Mouse (Mus musculus) megakaryocyte, embryonic 14.5 days (primary cell): Measurements from ENCODE around the gene Slc35g3. TPM values are rescaled to one million over a fixed set of nuclear protein-coding genes. Genes with fewer than 3 reads are reported as not detected.

Experiments used
- H3K27me3 ChIP-seq: replicated peaks from 2 replicates; pipeline ENCODE3; 2012; ENCODE audit warnings: inconsistent platforms
- H3K36me3 ChIP-seq: replicated peaks from 2 replicates; pipeline ENCODE3; 2012; ENCODE audit warnings: low read length, inconsistent platforms, mixed read lengths
- H3K4me1 ChIP-seq: 2 replicates; pipeline ENCODE4 v1.6.1; 2012; ENCODE audit warnings: inconsistent platforms
- H3K4me3 ChIP-seq: replicated peaks from 2 replicates; pipeline ENCODE3; 2012; ENCODE audit warnings: moderate library complexity, mild to moderate bottlenecking, inconsistent platforms
- H3K9me3 ChIP-seq: 2 replicates; pipeline ENCODE4 v1.6.1; 2012; ENCODE audit warnings: inconsistent platforms
- FLI1 ChIP-seq: IDR thresholded peaks from 2 replicates; pipeline ENCODE4 v1.6.1; 2012; ENCODE audit warnings: low read length, inconsistent platforms, mixed read lengths
- GATA1 ChIP-seq: IDR thresholded peaks from 3 replicates; pipeline ENCODE4 v1.6.1; 2012; ENCODE audit warnings: mixed read lengths, low read length, inconsistent platforms, borderline replicate concordance
- polyA plus RNA-seq: library from polyadenylated mRNA; stranded (reverse); fragments of >175 nt; gene quantifications from 2 replicates; pipeline ENCODE4 v1.2.3, GENCODE M21; 2012; ENCODE audit warnings: low replicate concordance; ENCODE audit not compliant: insufficient read depth

Gene Slc35g3
- polyA plus RNA-seq, 1 experiment = not detected

- H3K36me3 ChIP-seq = no peaks in the 10 kb centered on the region
- no peak for TF ChIP-seq FLI1
- TF ChIP-seq GATA1 = no peak
- no peaks in the 10 kb centered on the region for H3K9me3 ChIP-seq
- H3K27me3 ChIP-seq = peaks cover 40% of the 10 kb centered on the region
- peaks cover 24% of the 10 kb centered on the region for H3K4me1 ChIP-seq
- no peak overlapping the region for H3K4me3 ChIP-seq
Observed at GRCm38 (mm10) chr11:69767625-69767909, 5.8 kb upstream of the Slc35g3 start.

- no peaks in the 10 kb centered on the region for H3K36me3 ChIP-seq
- TF ChIP-seq FLI1 = no peak
- TF ChIP-seq GATA1 = no peak
- H3K4me3 ChIP-seq = peak overlapping the region; percentile 94
- H3K9me3 ChIP-seq = no peaks in the 10 kb centered on the region
- H3K4me1 ChIP-seq = peaks cover 24% of the 10 kb centered on the region
- peaks cover 40% of the 10 kb centered on the region for H3K27me3 ChIP-seq
Observed at GRCm38 (mm10) chr11:69766872-69767624, 5.3 kb upstream of the Slc35g3 start.

GRCm38 (mm10) chr11:69766126-69766609 lies 4.4 kb upstream of the Slc35g3 start:
- Histone ChIP-seq H3K4me1 (peaks cover 24% of the 10 kb centered on the region), H3K4me3 (peak overlapping the region; percentile 94), H3K27me3 (peaks cover 40% of the 10 kb centered on the region), H3K36me3 (no peaks in the 10 kb centered on the region), H3K9me3 (no peaks in the 10 kb centered on the region)
- TF ChIP-seq GATA1 (no peak), FLI1 (no peak)

- Histone ChIP-seq H3K4me3 (peak within 1 kb of the TSS; percentile 94), H3K36me3 (no peaks in the 10 kb centered on the region), H3K9me3 (no peaks in the 10 kb centered on the region), H3K27me3 (peaks cover 37% of the 10 kb centered on the region), H3K4me1 (peaks cover 30% of the 10 kb centered on the region)
- TF ChIP-seq GATA1 (no peak), FLI1 (no peak)
Observed at GRCm38 (mm10) chr11:69765221-69766125, 3.7 kb upstream of the Slc35g3 start, which contains the start of gene Zbtb4. Gene Zbtb4, plus strand, starts transcription at chr11:69765912.

- H3K4me1 ChIP-seq = peaks cover 42% of the 10 kb centered on the region
- no peaks in the 10 kb centered on the region for H3K36me3 ChIP-seq
- no peaks in the 10 kb centered on the region for H3K9me3 ChIP-seq
- peaks cover 23% of the 10 kb centered on the region for H3K27me3 ChIP-seq
- TF ChIP-seq GATA1 (no peak), FLI1 (no peak)
- H3K4me3 ChIP-seq = no peak overlapping the region
Observed at GRCm38 (mm10) chr11:69763551-69763950, 1.8 kb upstream of the Slc35g3 start.

- TF ChIP-seq FLI1 = no peak
- no peak for TF ChIP-seq GATA1
Observed at GRCm38 (mm10) chr11:69760901-69761200, 917 bp downstream of the Slc35g3 start.

GRCm38 (mm10) chr11:69760160-69760900 lies 1.4 kb downstream of the Slc35g3 start:
- peak overlapping the region; percentile 94 for H3K4me3 ChIP-seq
- TF ChIP-seq FLI1 (no peak), GATA1 (no peak)
- H3K27me3 ChIP-seq = no peaks in the 10 kb centered on the region
- H3K36me3 ChIP-seq = no peaks in the 10 kb centered on the region
- H3K9me3 ChIP-seq = no peaks in the 10 kb centered on the region
- H3K4me1 ChIP-seq = peaks cover 40% of the 10 kb centered on the region

More at GRCm38 (mm10) chr11:69760901-69761200, 917 bp downstream of the Slc35g3 start:
- Histone ChIP-seq H3K4me3 (peak overlapping the region; percentile 7), H3K27me3 (peaks cover 2% of the 10 kb centered on the region), H3K36me3 (no peaks in the 10 kb centered on the region), H3K4me1 (peaks cover 38% of the 10 kb centered on the region), H3K9me3 (no peaks in the 10 kb centered on the region)

- Histone ChIP-seq H3K4me3 (peak overlapping the region; percentile 94), H3K4me1 (peaks cover 48% of the 10 kb centered on the region), H3K36me3 (no peaks in the 10 kb centered on the region), H3K9me3 (no peaks in the 10 kb centered on the region), H3K27me3 (no peaks in the 10 kb centered on the region)
- TF ChIP-seq GATA1 (no peak), FLI1 (no peak)
Observed at GRCm38 (mm10) chr11:69758971-69759721, 2.6 kb downstream of the Slc35g3 start.

GRCm38 (mm10) chr11:69758478-69758970 lies 3.2 kb downstream of the Slc35g3 start, which contains the start of gene Polr2a:
Gene Polr2a, minus strand, starts transcription at chr11:69758637.
- Histone ChIP-seq H3K27me3 (no peaks in the 10 kb centered on the region), H3K9me3 (no peaks in the 10 kb centered on the region), H3K4me1 (peaks cover 52% of the 10 kb centered on the region), H3K36me3 (no peaks in the 10 kb centered on the region), H3K4me3 (peak within 1 kb of the TSS; percentile 94)
- TF ChIP-seq GATA1 (no peak), FLI1 (peak; percentile 20; the same call in 1 of the 2 replicates)
